Mouse (Mus musculus) forebrain, embryonic 12.5 days (tissue): ENCODE data around the gene Olfml1. TPM values are rescaled to one million over a fixed set of nuclear protein-coding genes. Genes with fewer than 3 reads are reported as not detected.

Source experiments
- ATAC-seq: fragments of 200-750 bp; cut with Nextera tagmentation; 2 replicates; pipeline ENCODE4 v1.8.0; 2017; ENCODE audit warnings: moderate TSS enrichment; ENCODE audit not compliant: low FRiP score
- H3K27ac ChIP-seq: fragments of 300-500 bp; sonication (generic); 2 replicates; pipeline ENCODE4 v1.5.1; 2016; ENCODE audit warnings: mild to moderate bottlenecking
- H3K27me3 ChIP-seq: fragments of 300-500 bp; sonication (generic); 2 replicates; pipeline ENCODE4 v1.6.1; 2016; ENCODE audit warnings: mild to moderate bottlenecking
- H3K36me3 ChIP-seq: fragments of 300-500 bp; sonication (generic); replicated peaks from 2 replicates; pipeline ENCODE4 v1.6.1; 2016; ENCODE audit warnings: mild to moderate bottlenecking
- H3K4me1 ChIP-seq: fragments of 300-500 bp; sonication (generic); 2 replicates; pipeline ENCODE4 v1.6.1; 2016
- H3K4me2 ChIP-seq: fragments of 300-500 bp; sonication (generic); 2 replicates; pipeline ENCODE4 v1.6.1; 2016; ENCODE audit warnings: mild to moderate bottlenecking, moderate library complexity
- H3K4me3 ChIP-seq: fragments of 300-500 bp; sonication (generic); replicated peaks from 2 replicates; pipeline ENCODE4 v1.5.1; 2016; ENCODE audit warnings: mild to moderate bottlenecking
- H3K9ac ChIP-seq: fragments of 300-500 bp; sonication (generic); 2 replicates; pipeline ENCODE4 v1.6.1; 2016; ENCODE audit warnings: mild to moderate bottlenecking
- H3K9me3 ChIP-seq: fragments of 300-500 bp; sonication (generic); 2 replicates; pipeline ENCODE4 v1.6.1; 2016
- WGBS: fragments of 180-500 bp; shearing (Covaris S2); methylation state at CpG from one replicate; pipeline ENCODE4 v1.1.7; 2016; 5-methylcytosine and 5-hydroxymethylcytosine counted together
- polyA plus RNA-seq: library from polyadenylated mRNA; unstranded; fragments of >200 nt; fragmentation: Nextera tagmentation; extraction: Ambion mirVana; gene quantifications from 2 replicates; pipeline ENCODE4 v1.2.1, GENCODE M21; 2016

The Olfml1 gene
- polyA plus RNA-seq, 1 experiment from 2014 or later = 5.7 TPM

GRCm38 (mm10) chr7:107597956-107598355 lies 30.7 kb downstream of the Olfml1 start:
- H3K9ac ChIP-seq = no peak overlapping the region
- 88% methylated on average over 3 of the region's 3 CpGs for WGBS
- H3K9me3 ChIP-seq = no peaks in the 10 kb centered on the region
- H3K4me3 ChIP-seq = no peak overlapping the region
- ATAC-seq = no peak
- peaks cover 11% of the 10 kb centered on the region; the same call in 1 of the 2 replicates for H3K27me3 ChIP-seq
- no peaks in the 10 kb centered on the region for H3K36me3 ChIP-seq
- H3K4me2 ChIP-seq = no peak overlapping the region
- H3K4me1 ChIP-seq = 0 out of 2 replicates have a peak, but pooled peaks cover 8% of the 10 kb centered on the region
- H3K27ac ChIP-seq = no peak overlapping the region

GRCm38 (mm10) chr7:107600651-107601050 lies 33.4 kb downstream of the Olfml1 start:
- no peak overlapping the region for H3K4me2 ChIP-seq
- H3K4me3 ChIP-seq = no peak overlapping the region
- H3K27ac ChIP-seq = no peak overlapping the region
- H3K27me3 ChIP-seq = 0 out of 2 replicates have a peak, but pooled peaks cover 4% of the 10 kb centered on the region
- no peak overlapping the region for H3K9ac ChIP-seq
- H3K9me3 ChIP-seq = no peaks in the 10 kb centered on the region
- WGBS = 84% methylated on average over 5 of the region's 5 CpGs
- ATAC-seq = no peak
- H3K4me1 ChIP-seq = no peaks in the 10 kb centered on the region
- H3K36me3 ChIP-seq = no peaks in the 10 kb centered on the region

DNA sequence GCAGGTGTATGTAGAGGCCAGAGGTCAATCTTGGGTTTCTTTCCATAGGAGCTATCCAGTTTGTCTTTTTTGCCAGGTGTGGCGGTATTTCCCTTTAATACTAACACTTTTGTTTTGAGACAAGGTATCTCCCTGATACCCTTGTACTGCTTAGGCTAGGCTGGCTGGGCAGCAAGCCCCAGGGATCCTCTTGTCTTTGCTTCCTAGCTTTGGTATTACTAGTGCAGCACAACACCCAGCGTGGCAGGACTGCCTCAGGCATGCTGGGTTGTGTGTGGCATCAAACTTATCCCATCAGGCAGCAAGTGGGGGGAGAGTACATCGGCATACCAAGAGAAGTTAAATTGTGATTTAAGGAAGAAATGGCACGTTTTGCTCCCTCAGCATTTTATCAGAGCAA lies 35.3 kb downstream of the Olfml1 start:
- 81% methylated on average over 4 of the region's 4 CpGs for WGBS
- no peaks in the 10 kb centered on the region for H3K9me3 ChIP-seq
- no peak overlapping the region for H3K9ac ChIP-seq
- ATAC-seq = no peak
- no peaks in the 10 kb centered on the region for H3K36me3 ChIP-seq
- no peak overlapping the region for H3K27ac ChIP-seq
- no peak overlapping the region for H3K4me3 ChIP-seq
- H3K27me3 ChIP-seq = 0 out of 2 replicates have a peak, but pooled peaks cover 4% of the 10 kb centered on the region
- H3K4me1 ChIP-seq = no peaks in the 10 kb centered on the region
- no peak overlapping the region for H3K4me2 ChIP-seq

- Histone ChIP-seq H3K27ac (no peak overlapping the region), H3K4me1 (no peaks in the 10 kb centered on the region), H3K36me3 (no peaks in the 10 kb centered on the region), H3K9ac (no peak overlapping the region), H3K9me3 (no peaks in the 10 kb centered on the region), H3K27me3 (0 out of 2 replicates have a peak, but pooled peaks cover 4% of the 10 kb centered on the region), H3K4me2 (no peak overlapping the region), H3K4me3 (no peak overlapping the region)
- WGBS = 59% methylated on average over 6 of the region's 6 CpGs
- no peak for ATAC-seq
These were observed 35.7 kb downstream of the Olfml1 start for GRCm38 (mm10) chr7:107602913-107603312.

DNA sequence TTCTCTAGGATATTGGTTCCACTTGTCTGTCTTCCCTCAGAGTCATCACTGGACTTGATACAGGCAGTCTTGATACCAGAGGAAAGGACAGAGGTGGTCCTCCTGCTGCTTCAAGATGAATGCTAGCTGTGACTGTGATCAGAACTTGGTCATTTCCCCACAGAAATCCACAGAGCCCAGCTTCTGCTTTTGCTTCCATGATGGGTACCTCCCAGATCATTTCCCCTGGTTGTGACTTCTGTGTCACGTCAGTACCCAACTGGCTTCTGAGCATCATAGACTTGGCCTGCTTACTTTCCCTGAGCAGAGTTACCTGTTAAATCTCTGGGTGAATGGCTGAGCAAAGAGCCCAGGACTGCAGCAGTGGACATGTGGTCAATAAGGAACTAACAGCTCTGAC lies 40.5 kb downstream of the Olfml1 start:
- Histone ChIP-seq H3K36me3 (no peaks in the 10 kb centered on the region), H3K9me3 (no peaks in the 10 kb centered on the region), H3K4me1 (no peaks in the 10 kb centered on the region), H3K27me3 (no peaks in the 10 kb centered on the region), H3K27ac (no peak overlapping the region), H3K4me2 (no peak overlapping the region), H3K9ac (no peak overlapping the region), H3K4me3 (no peak overlapping the region)
- 86% methylated on average over 1 of the region's 1 CpGs for WGBS
- ATAC-seq = no peak

DNA sequence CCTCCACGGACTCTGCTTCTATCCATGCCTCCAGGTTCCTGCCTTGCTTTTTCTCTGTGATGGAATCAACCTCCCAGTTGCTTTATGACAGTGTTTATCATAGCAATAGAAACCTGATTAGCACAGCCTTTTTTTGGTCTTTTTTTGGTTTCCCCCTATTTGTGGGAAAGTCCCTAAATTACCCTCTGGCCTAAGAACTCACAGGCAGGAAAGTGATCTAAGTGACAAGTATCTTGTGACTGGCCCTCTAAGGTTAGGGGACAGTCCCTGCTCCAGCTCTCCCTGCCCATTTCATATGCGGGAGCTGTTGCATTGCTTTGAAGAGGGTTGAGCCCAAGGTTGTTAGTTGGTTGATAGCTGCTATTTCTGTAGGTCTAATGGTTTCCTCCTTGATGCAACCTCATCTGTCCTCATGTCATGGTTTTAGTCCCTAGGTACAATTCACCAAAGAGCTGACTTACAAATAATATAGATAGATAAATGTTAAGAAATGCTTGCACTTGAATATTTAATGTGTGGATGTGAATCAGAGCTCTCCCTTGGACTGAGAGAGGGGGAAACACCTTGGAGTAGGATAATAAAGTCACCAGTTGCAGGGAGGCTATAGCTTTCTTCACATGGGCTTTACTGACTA lies 42.5 kb downstream of the Olfml1 start:
- H3K36me3 ChIP-seq = no peaks in the 10 kb centered on the region
- no peak overlapping the region for H3K4me3 ChIP-seq
- H3K4me2 ChIP-seq = no peak overlapping the region
- no peak overlapping the region for H3K27ac ChIP-seq
- WGBS = 89% methylated on average over 2 of the region's 2 CpGs
- no peaks in the 10 kb centered on the region for H3K9me3 ChIP-seq
- no peak for ATAC-seq
- H3K4me1 ChIP-seq = no peaks in the 10 kb centered on the region
- no peak overlapping the region for H3K9ac ChIP-seq
- H3K27me3 ChIP-seq = no peaks in the 10 kb centered on the region

GRCm38 (mm10) chr7:107610880-107611279 lies 43.6 kb downstream of the Olfml1 start:
- Histone ChIP-seq H3K36me3 (no peaks in the 10 kb centered on the region), H3K27ac (no peak overlapping the region), H3K4me3 (no peak overlapping the region), H3K27me3 (no peaks in the 10 kb centered on the region), H3K9ac (no peak overlapping the region), H3K4me2 (no peak overlapping the region), H3K4me1 (no peaks in the 10 kb centered on the region), H3K9me3 (no peaks in the 10 kb centered on the region)
- WGBS = 87% methylated on average over 5 of the region's 5 CpGs
- no peak for ATAC-seq

- Histone ChIP-seq H3K4me1 (peaks cover 7% of the 10 kb centered on the region; the same call in 1 of the 2 replicates), H3K9me3 (no peaks in the 10 kb centered on the region), H3K36me3 (no peaks in the 10 kb centered on the region), H3K27ac (no peak overlapping the region), H3K4me2 (no peak overlapping the region), H3K27me3 (no peaks in the 10 kb centered on the region), H3K4me3 (no peak overlapping the region), H3K9ac (no peak overlapping the region)
- ATAC-seq = no peak
- 31% methylated on average over 11 of the region's 11 CpGs for WGBS
These were observed 51.1 kb downstream of the Olfml1 start for GRCm38 (mm10) chr7:107618028-107618992.

DNA sequence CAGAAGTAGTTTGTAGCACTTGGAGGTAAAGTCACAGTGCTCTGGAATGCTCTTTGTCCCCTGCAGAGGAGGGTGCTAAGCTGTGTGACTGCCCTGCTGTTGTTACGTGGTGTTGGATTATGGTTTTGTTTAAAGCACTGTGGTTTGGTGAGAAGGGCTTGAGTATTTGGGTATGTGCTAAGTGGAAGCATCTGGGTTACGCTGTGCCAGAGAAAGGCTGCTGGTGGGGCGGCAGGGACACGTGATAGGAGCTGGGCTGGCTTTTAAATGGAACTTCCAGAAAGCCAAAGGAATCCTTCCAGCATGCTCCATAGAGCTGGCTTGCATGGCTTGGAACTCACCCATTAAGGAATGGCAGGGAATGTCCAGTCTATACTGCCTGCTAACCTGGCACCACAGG lies 52.0 kb downstream of the Olfml1 start:
- no peak overlapping the region for H3K4me2 ChIP-seq
- no peak for ATAC-seq
- 67% methylated on average over 4 of the region's 4 CpGs for WGBS
- H3K27me3 ChIP-seq = no peaks in the 10 kb centered on the region
- H3K9me3 ChIP-seq = no peaks in the 10 kb centered on the region
- H3K4me1 ChIP-seq = peaks cover 7% of the 10 kb centered on the region; the same call in 1 of the 2 replicates
- no peak overlapping the region for H3K27ac ChIP-seq
- H3K4me3 ChIP-seq = no peak overlapping the region
- no peaks in the 10 kb centered on the region for H3K36me3 ChIP-seq
- H3K9ac ChIP-seq = no peak overlapping the region

- no peak overlapping the region for H3K27ac ChIP-seq
- H3K27me3 ChIP-seq = no peaks in the 10 kb centered on the region
- no peak overlapping the region for H3K4me2 ChIP-seq
- ATAC-seq = no peak
- H3K36me3 ChIP-seq = no peaks in the 10 kb centered on the region
- no peak overlapping the region for H3K4me3 ChIP-seq
- H3K9ac ChIP-seq = no peak overlapping the region
- no peaks in the 10 kb centered on the region for H3K9me3 ChIP-seq
- 74% methylated on average over 3 of the region's 3 CpGs for WGBS
- H3K4me1 ChIP-seq = peaks cover 7% of the 10 kb centered on the region; the same call in 1 of the 2 replicates
These were observed 52.9 kb downstream of the Olfml1 start for GRCm38 (mm10) chr7:107620137-107620536.

GRCm38 (mm10) chr7:107624432-107624831 lies 57.2 kb downstream of the Olfml1 start:
- H3K9ac ChIP-seq = no peak overlapping the region
- no peaks in the 10 kb centered on the region for H3K36me3 ChIP-seq
- H3K27ac ChIP-seq = no peak overlapping the region
- ATAC-seq = no peak
- H3K4me1 ChIP-seq = no peaks in the 10 kb centered on the region
- no peak overlapping the region for H3K4me3 ChIP-seq
- no peak overlapping the region for H3K4me2 ChIP-seq
- no peaks in the 10 kb centered on the region for H3K27me3 ChIP-seq
- WGBS = 63% methylated on average over 3 of the region's 3 CpGs
- H3K9me3 ChIP-seq = no peaks in the 10 kb centered on the region

GRCm38 (mm10) chr7:107625061-107625460 lies 57.8 kb downstream of the Olfml1 start, which contains the start of gene 5330417H12Rik:
TSS of gene 5330417H12Rik (minus strand) at chr7:107625161.
- Histone ChIP-seq H3K36me3 (no peaks in the 10 kb centered on the region), H3K9ac (no peak within 1 kb of the TSS), H3K9me3 (no peaks in the 10 kb centered on the region), H3K27me3 (no peaks in the 10 kb centered on the region), H3K4me3 (no peak within 1 kb of the TSS), H3K4me1 (no peaks in the 10 kb centered on the region), H3K27ac (no peak within 1 kb of the TSS), H3K4me2 (no peak within 1 kb of the TSS)
- ATAC-seq = no peak
- WGBS = 77% methylated on average over 2 of the region's 2 CpGs
